Mouse (Mus musculus) 3134 (cell line): ENCODE measurements around the gene Tgm2.
A peak's percentile ranks its signal among the peaks of the same experiment; 100 is the strongest.

Experiments used
- DNase-seq: peaks from one replicate; pipeline ENCODE4 v3.0.0-alpha.2; 2011; ENCODE audit warnings: low spot score; ENCODE audit not compliant: insufficient read length; ENCODE audit errors: extremely low read depth

Gene Tgm2

GRCm38 (mm10) chr2:158116653-158117052, 29.6 kb downstream of the Tgm2 start:
- no peak for DNase-seq

GRCm38 (mm10) chr2:158115838-158116453, 30.3 kb downstream of the Tgm2 start:
- DNase-seq, result no peak

- no peak for DNase-seq
Measured at GRCm38 (mm10) chr2:158114931-158115330, 31.3 kb downstream of the Tgm2 start.

GRCm38 (mm10) chr2:158113591-158114257, 32.5 kb downstream of the Tgm2 start:
- DNase-seq, result peak; percentile 72

- DNase-seq, result peak; percentile 52
Measured at GRCm38 (mm10) chr2:158109516-158109915, 36.7 kb downstream of the Tgm2 start.

GRCm38 (mm10) chr2:158106947-158107587, 39.2 kb downstream of the Tgm2 start:
- DNase-seq, result peak; percentile 40

GRCm38 (mm10) chr2:158105605-158106004, 40.6 kb downstream of the Tgm2 start:
- no peak for DNase-seq

- no peak for DNase-seq
Measured at GRCm38 (mm10) chr2:158104966-158105365, 41.3 kb downstream of the Tgm2 start.

- peak; percentile 50 for DNase-seq
Measured at GRCm38 (mm10) chr2:158101768-158102167, 44.5 kb downstream of the Tgm2 start.

- DNase-seq, result no peak
Measured at GRCm38 (mm10) chr2:158099537-158099936, 46.7 kb downstream of the Tgm2 start.

- DNase-seq, result no peak
Measured at GRCm38 (mm10) chr2:158098730-158099129, 47.5 kb downstream of the Tgm2 start.

GRCm38 (mm10) chr2:158097071-158097470, 49.2 kb downstream of the Tgm2 start:
- peak; percentile 32 for DNase-seq

- DNase-seq, result no peak
Measured at GRCm38 (mm10) chr2:158094846-158095245, 51.4 kb downstream of the Tgm2 start.

GRCm38 (mm10) chr2:158094300-158094699, 51.9 kb downstream of the Tgm2 start:
- DNase-seq, result no peak

GRCm38 (mm10) chr2:158093345-158093744, 52.9 kb downstream of the Tgm2 start:
- peak; percentile 69 for DNase-seq

GRCm38 (mm10) chr2:158090096-158090495, 56.1 kb downstream of the Tgm2 start:
- DNase-seq, result peak; percentile 26

GRCm38 (mm10) chr2:158084486-158084885, 61.8 kb downstream of the Tgm2 start:
- DNase-seq, result no peak

- DNase-seq, result no peak
Measured at GRCm38 (mm10) chr2:158080622-158081241, 65.5 kb downstream of the Tgm2 start.

- no peak for DNase-seq
Measured at GRCm38 (mm10) chr2:158079843-158080395, 66.3 kb downstream of the Tgm2 start.

GRCm38 (mm10) chr2:158078971-158079370, 67.3 kb downstream of the Tgm2 start:
- no peak for DNase-seq

GRCm38 (mm10) chr2:158077981-158078380, 68.3 kb downstream of the Tgm2 start:
- no peak for DNase-seq
